Mouse (Mus musculus) liver, adult (tissue): ENCODE results near the gene Wars2.

Source experiments
- GATA4 ChIP-seq: IDR thresholded peaks from 2 replicates; pipeline ENCODE4 v1.6.1; 2014; ENCODE audit warnings: mild to moderate bottlenecking, low read length; ENCODE audit not compliant: insufficient replicate concordance

Wars2 gene

GRCm38 (mm10) chr3:99261986-99262385, 121.1 kb downstream of the Wars2 start:
- TF ChIP-seq GATA4, result no peak

GRCm38 (mm10) chr3:99263471-99263903, 122.6 kb downstream of the Wars2 start:
- no peak for TF ChIP-seq GATA4

- no peak for TF ChIP-seq GATA4
Measured at GRCm38 (mm10) chr3:99264695-99265094, 123.8 kb downstream of the Wars2 start.

- TF ChIP-seq GATA4, result no peak
Measured at GRCm38 (mm10) chr3:99266752-99267303, 126.0 kb downstream of the Wars2 start.

DNA sequence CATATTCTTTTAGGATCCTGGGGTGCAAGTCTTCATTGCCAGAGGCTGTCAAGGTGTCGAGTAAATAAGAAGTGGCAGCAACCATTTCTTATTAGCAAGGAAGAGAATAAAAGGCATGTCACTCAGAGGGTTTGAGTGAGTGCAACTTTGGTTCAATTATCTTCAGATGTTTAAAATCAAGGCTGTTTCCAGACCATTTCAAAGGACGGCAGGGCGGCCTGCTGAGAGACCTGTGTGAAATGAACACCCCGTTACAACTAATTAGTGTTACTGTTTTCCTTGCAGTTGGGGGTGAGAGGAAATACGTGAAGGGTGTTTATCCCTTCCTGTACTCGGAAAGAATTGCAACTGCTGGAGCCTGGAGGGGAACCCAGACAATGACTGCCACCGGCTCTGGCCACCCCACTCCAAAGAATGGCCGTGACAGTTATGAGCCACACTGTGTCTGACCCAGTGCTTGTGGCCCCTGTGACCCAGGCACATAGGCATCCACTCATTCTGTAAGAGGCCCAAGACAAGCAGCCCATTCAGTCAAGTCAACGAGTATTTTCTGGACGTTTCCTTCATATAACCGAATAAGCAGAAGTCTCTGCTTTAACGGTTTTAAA, 137.2 kb downstream of the Wars2 start:
- no peak for TF ChIP-seq GATA4

DNA sequence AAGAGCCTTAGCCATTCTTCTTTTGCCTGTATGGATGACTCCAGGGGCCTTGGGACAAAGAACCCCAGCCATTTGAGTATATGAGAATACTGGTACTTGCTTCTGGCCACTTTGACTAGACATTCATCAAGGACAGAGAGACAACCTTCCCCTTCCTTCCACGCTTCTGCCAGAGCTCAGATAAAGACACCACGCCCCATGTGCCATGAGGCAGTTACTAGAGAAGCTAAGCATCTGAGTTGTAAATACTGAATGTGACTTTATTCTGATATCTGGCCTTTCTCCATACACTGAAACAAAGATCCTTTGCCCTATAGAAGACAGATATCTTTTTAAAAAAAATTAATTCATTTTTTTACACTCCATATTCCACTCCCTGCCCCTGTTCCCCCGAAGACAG, 138.8 kb downstream of the Wars2 start:
- TF ChIP-seq GATA4, result no peak

- no peak for TF ChIP-seq GATA4
Measured at GRCm38 (mm10) chr3:99281453-99281852, 140.6 kb downstream of the Wars2 start.

DNA sequence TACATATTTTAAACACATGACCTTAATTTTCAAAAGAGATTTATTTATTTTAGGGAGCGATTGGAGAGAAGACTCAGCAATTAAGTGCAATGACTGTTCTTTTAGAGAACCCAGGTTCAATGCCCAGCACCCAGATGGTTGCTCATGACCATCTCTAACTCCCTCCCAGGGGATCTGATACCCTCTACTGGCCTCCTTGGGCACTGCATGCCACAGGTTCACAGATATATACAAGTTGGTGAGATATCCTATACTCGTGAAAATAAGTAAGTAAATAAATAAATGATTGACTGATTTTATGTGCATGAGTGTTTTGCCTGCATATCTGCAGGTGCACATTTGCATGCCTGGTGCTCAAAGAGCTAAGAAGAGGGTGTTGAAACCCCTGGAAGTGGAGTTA, 147.4 kb downstream of the Wars2 start:
- no peak for TF ChIP-seq GATA4
